Mouse (Mus musculus) 3T3-L1 (cell line): ENCODE measurements around the gene Hist2h2ac.
"Not testable (repeated sequence)": the region's sequence is repeated elsewhere in the genome, so short reads cannot be mapped to it uniquely, and the experiment has no call there.

Experiments
- DNase-seq: peaks from one replicate; pipeline ENCODE4 v3.0.0-alpha.2; 2015; ENCODE audit warnings: low read depth, low spot score

Gene Hist2h2ac

DNA sequence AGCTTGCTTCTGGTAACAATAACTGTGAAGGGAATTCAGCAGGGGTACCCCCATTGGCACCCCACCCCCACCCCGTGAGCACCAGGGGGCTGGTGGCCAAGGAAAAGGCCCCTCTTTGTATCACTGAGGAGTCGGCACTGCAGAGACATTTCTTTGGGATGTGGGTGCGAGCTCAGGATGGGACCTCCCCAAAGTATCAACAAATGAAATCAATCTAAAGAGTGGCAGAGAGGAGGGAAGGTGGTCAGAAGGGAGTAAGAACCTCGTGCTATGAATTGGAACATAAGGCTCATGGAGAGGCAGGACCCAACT, 28.3 kb upstream of the Hist2h2ac start:
- no peak for DNase-seq

DNA sequence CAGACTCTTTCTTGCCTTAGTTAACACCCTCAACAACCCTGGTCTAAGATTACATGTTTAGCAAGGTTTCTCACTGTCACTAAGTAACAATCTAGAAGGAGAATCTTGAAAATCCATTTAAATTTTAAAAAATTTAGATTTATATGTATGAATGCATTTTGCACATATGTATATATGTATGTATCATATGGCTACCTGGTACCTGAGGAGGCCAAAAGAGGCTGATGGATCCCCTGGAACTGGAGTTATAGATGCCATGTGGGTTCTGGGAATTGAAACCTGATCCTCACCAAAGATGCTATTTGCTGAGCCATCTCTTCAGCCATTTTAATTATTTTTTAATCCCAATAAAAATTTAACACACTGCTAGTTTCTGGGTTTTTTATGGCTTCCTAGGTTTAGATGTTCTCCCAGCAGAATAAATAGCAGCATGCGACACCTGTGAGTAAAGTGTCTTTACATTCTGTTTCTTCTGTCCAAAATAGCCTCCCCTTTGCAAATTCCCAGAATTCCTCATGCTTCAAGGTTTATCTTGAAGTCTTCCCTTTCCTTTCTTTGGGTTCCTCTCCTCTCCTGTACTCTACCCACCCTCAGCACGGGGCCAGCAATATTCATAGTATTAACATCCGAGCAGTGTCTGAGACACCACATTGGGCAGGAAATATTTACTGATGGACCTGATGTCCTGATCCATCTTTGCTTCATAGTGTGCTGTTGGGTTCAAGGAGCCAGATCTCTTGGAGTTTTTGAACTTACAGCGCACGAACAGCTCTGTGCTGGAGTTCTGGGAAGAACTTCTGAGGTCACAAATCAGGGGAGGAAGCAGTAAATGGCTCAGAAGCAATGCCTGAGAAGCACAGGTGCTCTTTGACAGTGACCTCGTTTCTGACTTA, 27.7 kb upstream of the Hist2h2ac start:
- DNase-seq = peak; percentile 40

- peak; percentile 41 for DNase-seq
These were observed 26.9 kb upstream of the Hist2h2ac start for GRCm38 (mm10) chr3:96247356-96248140.

DNA sequence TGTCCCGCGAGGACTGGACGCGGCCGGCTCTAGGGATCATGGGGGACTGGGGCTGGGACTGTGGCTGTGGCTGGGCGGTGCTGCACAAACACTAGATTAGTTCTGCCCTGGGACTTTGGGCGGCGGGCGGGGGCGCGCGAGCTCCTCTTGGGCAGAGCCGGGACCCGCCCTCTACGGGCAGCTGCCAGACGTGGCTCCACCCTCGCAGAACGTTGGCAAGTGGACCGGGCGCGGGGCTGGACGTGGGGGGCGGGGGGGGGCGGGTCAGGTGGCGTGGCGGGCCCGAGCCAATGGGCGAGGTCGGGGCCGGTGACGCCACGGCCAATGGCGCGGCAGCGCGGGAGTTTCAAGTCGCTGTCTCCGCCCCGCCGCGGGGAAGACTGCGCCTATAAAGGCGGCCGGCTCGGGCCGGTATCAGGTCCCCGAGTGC, 25.8 kb upstream of the Hist2h2ac start, which contains the start of gene Hist2h3c1:
Gene Hist2h3c1 (plus strand): TSS at position 259 of the 430 bp plus-strand sequence.
- DNase-seq = not testable (repeated sequence)

- DNase-seq = not testable (repeated sequence)
These were observed 25.3 kb upstream of the Hist2h2ac start for GRCm38 (mm10) chr3:96246018-96246417.

GRCm38 (mm10) chr3:96245003-96245886, 24.6 kb upstream of the Hist2h2ac start, which contains the start of gene Hist2h2aa1:
Hist2h2aa1 (plus strand) TSS chr3:96245497.
- peak; percentile 77 for DNase-seq

DNA sequence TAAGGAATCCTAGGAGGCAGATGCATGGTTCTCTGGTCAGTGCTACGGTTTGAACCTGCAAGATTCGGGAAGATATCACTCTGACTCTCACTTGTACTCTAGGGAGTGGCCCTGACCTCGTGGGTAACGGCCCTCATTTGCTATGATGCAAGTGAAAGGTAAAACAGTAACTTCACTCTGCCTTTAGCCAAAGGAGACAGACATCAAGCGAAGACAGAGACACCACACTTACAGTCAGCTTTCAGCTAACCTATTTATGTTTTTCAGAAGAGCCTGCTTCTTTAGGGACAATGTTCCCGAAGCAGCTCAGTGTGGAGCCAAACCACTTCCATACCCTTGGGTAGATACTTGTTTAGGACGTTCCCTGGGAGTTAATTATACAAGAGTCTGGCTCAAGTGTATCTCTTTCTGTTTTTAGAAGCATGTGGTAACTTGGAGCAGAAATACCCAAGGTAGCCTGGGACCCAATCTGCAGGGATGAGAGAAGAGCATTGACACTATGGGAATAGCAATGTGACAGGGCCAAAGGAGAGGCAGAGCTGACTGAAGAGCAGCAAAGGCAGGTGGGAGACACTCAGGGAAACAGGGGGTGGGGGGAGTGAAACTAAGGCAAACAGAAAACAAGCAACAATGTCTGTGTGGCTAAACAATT, 23.4 kb upstream of the Hist2h2ac start:
- DNase-seq = peak; percentile 32

GRCm38 (mm10) chr3:96240799-96241197, 20.1 kb upstream of the Hist2h2ac start:
- DNase-seq = no peak

GRCm38 (mm10) chr3:96239949-96240798, 19.5 kb upstream of the Hist2h2ac start, which contains the start of gene Hist2h2aa2:
Hist2h2aa2 (minus strand) TSS chr3:96240276.
- DNase-seq = peak; percentile 58

DNA sequence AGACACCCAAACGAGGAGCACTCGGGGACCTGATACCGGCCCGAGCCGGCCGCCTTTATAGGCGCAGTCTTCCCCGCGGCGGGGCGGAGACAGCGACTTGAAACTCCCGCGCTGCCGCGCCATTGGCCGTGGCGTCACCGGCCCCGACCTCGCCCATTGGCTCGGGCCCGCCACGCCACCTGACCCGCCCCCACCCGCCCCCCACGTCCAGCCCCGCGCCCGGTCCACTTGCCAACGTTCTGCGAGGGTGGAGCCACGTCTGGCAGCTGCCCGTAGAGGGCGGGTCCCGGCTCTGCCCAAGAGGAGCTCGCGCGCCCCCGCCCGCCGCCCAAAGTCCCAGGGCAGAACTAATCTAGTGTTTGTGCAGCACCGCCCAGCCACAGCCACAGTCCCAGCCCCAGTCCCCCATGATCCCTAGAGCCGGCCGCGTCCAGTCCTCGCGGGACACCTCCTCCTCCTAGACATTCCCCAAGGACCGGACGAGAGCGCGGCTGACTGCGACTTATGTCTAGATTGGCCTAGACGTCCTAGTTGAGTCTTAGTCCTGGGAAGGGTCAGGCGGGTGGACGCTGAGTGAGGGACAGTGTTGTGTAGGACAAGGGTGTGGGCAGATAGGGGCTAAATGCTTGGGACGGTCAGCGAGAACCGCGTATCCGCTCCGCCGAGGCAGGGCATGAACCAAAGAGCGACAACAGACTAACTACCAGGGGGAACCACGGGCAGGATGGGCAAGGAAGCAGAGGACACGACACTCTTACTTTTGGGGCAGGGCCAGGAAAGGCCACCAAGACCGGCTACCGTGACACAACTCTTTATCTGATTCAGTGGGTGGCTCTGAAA, 18.5 kb upstream of the Hist2h2ac start, which contains the start of gene Hist2h3c2:
Gene Hist2h3c2 (minus strand): TSS at position 174 of the 840 bp plus-strand sequence.
- not testable (repeated sequence) for DNase-seq

GRCm38 (mm10) chr3:96237904-96238511, 17.3 kb upstream of the Hist2h2ac start:
- DNase-seq = peak; percentile 81

DNA sequence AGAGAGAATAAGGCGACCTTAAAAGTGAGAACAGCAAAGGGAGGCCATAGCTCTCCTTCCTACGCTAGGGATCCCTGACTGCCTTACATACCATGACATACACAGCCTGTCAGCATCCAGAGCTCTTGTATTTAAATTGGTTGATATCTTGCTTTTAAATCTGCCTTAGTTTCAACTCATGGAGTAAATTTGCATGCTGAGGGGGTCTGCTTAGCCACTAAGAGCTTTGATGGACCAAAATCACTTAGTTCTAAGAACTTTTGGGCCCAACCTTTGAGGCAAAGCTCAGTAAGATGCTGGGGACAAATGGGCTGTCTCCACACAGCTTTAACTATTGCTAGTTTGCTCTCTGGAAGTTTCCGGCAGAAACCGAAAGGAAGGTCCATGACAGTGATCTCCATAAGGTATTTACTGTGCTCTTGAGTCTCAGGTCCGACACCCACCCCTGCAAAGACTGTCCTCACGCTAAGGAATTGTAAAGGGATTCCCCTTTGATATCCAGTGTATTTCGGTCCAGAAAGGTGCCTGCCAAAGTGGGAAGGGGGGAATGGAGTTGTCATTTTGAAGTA, 16.7 kb upstream of the Hist2h2ac start:
- peak; percentile 62 for DNase-seq

GRCm38 (mm10) chr3:96236834-96237334, 16.2 kb upstream of the Hist2h2ac start:
- DNase-seq = no peak

DNA sequence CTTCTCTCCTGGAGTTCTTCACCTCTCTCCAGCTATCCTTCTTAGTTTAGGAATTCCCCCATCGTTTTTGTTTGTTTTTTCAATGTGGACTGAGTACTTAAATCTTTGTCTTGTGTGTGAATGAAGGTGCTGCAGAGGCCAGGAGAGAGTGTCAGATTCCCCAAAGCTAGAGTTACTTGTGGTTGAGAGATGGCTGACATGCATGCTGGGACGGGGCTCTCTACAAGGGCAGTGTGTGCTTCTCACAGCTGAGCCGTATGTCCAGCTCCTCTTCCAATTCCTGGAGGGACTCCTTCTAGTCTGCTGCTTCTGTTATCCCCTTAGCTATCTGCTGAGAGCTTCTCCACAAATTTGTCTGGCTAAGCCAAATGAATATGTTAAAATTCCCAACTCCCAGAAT, 15.2 kb upstream of the Hist2h2ac start:
- no peak for DNase-seq

DNA sequence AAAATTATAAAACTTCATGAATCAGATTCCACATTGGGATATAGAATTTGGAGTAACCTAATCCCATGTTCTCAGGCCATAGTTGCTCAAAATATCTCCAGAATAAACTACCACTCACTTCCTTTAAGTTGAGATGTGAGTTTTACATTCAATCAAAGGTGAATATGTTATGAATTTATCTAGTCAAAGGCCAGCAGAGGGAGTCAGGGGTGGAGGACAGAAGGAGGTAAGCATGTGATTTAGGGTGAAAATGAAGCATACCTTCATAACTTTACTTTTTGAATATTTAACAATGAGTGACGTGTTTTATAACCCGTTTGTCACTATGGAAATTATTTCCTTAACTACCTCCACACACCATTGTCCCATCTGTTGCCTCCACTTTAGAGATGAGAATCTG, 14.2 kb upstream of the Hist2h2ac start:
- DNase-seq = no peak

DNA sequence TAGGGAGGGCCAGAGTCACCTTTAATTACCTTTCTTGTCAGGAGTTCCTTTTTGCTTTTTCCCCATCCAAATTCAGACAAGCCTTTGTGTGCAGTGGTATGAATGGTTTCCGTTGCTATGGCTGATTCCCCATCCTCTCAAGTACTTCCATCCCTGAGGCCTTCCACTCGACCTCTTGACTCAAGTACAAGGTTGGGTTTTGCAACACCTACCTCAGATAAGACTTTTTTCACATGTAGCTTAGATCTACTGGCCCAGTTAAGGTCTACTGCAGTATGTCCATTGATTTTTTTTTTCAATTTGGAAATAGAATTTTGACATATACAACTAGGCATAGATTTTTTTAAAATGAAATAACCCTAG, 11.1 kb upstream of the Hist2h2ac start:
- DNase-seq = no peak

GRCm38 (mm10) chr3:96230910-96231757, 10.5 kb upstream of the Hist2h2ac start:
- DNase-seq = no peak
